Mouse (Mus musculus) R1 (cell line): ENCODE measurements around the gene Plcd1.

Experiments used
- DNase-seq: peaks from one replicate; pipeline ENCODE4 v3.0.0-alpha.2; 2018; ENCODE audit warnings: low read depth, low spot score

Gene Plcd1

GRCm38 (mm10) chr9:119055336-119055735, 38.0 kb downstream of the Plcd1 start:
- DNase-seq, result no peak

- DNase-seq, result no peak
These were observed 39.2 kb downstream of the Plcd1 start for GRCm38 (mm10) chr9:119053964-119054576.

GRCm38 (mm10) chr9:119052154-119052944, 41.0 kb downstream of the Plcd1 start, which contains the start of gene Vill:
Vill (plus strand) TSS chr9:119052778.
- DNase-seq, result peak; percentile 78

GRCm38 (mm10) chr9:119051158-119051557, 42.1 kb downstream of the Plcd1 start:
- no peak for DNase-seq

GRCm38 (mm10) chr9:119048182-119048903, 45.0 kb downstream of the Plcd1 start:
- no peak for DNase-seq

GRCm38 (mm10) chr9:119040101-119040775, 53.1 kb downstream of the Plcd1 start:
- DNase-seq, result no peak

GRCm38 (mm10) chr9:119038574-119038973, 54.7 kb downstream of the Plcd1 start:
- no peak for DNase-seq

- DNase-seq, result no peak
These were observed 56.1 kb downstream of the Plcd1 start for GRCm38 (mm10) chr9:119037076-119037730.

GRCm38 (mm10) chr9:119035836-119036235, 57.5 kb downstream of the Plcd1 start:
- no peak for DNase-seq

- DNase-seq, result no peak
These were observed 58.3 kb downstream of the Plcd1 start for GRCm38 (mm10) chr9:119034676-119035665.

GRCm38 (mm10) chr9:119034069-119034468, 59.2 kb downstream of the Plcd1 start:
- DNase-seq, result no peak

- DNase-seq, result peak; percentile 64
These were observed 60.0 kb downstream of the Plcd1 start for GRCm38 (mm10) chr9:119033111-119033921.

- DNase-seq, result peak; percentile 67
These were observed 60.8 kb downstream of the Plcd1 start for GRCm38 (mm10) chr9:119032538-119032937.

- no peak for DNase-seq
These were observed 61.5 kb downstream of the Plcd1 start for GRCm38 (mm10) chr9:119031772-119032171.

GRCm38 (mm10) chr9:119031038-119031437, 62.3 kb downstream of the Plcd1 start:
- no peak for DNase-seq

GRCm38 (mm10) chr9:119029568-119029967, 63.7 kb downstream of the Plcd1 start:
- peak; percentile 38 for DNase-seq

- DNase-seq, result no peak
These were observed 64.8 kb downstream of the Plcd1 start for GRCm38 (mm10) chr9:119028226-119029195.

- no peak for DNase-seq
These were observed 66.0 kb downstream of the Plcd1 start for GRCm38 (mm10) chr9:119027337-119027736.
